Mouse (Mus musculus) heart, adult 2 months (tissue): Measurements from ENCODE around the gene Ano2. TPM values are rescaled to one million over a fixed set of nuclear protein-coding genes. Genes with fewer than 3 reads are reported as not detected.

Source experiments
- DNase-seq, 2 experiments: peaks; one replicate each; pipeline ENCODE4 v3.0.0; 2021
- H3K27ac ChIP-seq: fragments of 200-600 bp; 2 replicates; pipeline ENCODE4 v1.8.1; 2022
- H3K27me3 ChIP-seq: fragments of 200-500 bp; 2 replicates; pipeline ENCODE4 v1.6.1; 2012; ENCODE audit warnings: mild to moderate bottlenecking, low read length, inconsistent platforms, mixed read lengths; ENCODE audit not compliant: control insufficient read depth, insufficient read depth
- H3K36me3 ChIP-seq: fragments of 200-500 bp; 2 replicates; pipeline ENCODE4 v1.6.1; 2012; ENCODE audit warnings: low read length, inconsistent platforms; ENCODE audit not compliant: control insufficient read depth, insufficient read depth
- H3K4me1 ChIP-seq: fragments of 200-500 bp; 2 replicates; pipeline ENCODE4 v1.6.1; 2011; ENCODE audit warnings: low read length; ENCODE audit not compliant: control insufficient read depth, insufficient read depth
- H3K4me3 ChIP-seq: fragments of 200-600 bp; 2 replicates; pipeline ENCODE4 v1.8.1; 2022
- H3K79me2 ChIP-seq: fragments of 200-500 bp; replicated peaks from 2 replicates; pipeline ENCODE4 v1.6.1; 2012; ENCODE audit warnings: mild to moderate bottlenecking, inconsistent platforms, low read length, moderate library complexity, mixed read lengths; ENCODE audit not compliant: control insufficient read depth, insufficient read depth
- H3K9ac ChIP-seq: fragments of 200-500 bp; 2 replicates; pipeline ENCODE4 v1.6.1; 2012; ENCODE audit warnings: low read depth, mild to moderate bottlenecking, control low read depth, inconsistent platforms, low read length, mixed read lengths
- CTCF ChIP-seq: fragments of 200-600 bp; IDR thresholded peaks from 2 replicates; pipeline ENCODE4 v1.8.1; 2022; ENCODE audit warnings: antibody characterized with exemption, mild to moderate bottlenecking, moderate library complexity
- EP300 ChIP-seq: fragments of 200-500 bp; IDR thresholded peaks from 2 replicates; pipeline ENCODE4 v1.6.1; 2011; ENCODE audit warnings: low read depth, low read length, control low read depth; ENCODE audit not compliant: insufficient read depth
- POLR2A ChIP-seq: fragments of 200-500 bp; IDR thresholded peaks from 2 replicates; pipeline ENCODE4 v1.6.1; 2011; ENCODE audit warnings: mild to moderate bottlenecking, low read depth, low read length, control low read depth; ENCODE audit not compliant: insufficient read depth
- WGBS: fragments of 180-500 bp; shearing (Covaris S2); methylation state at CpG from one replicate; pipeline ENCODE4 v1.1.7; 2018; 5-methylcytosine and 5-hydroxymethylcytosine counted together
- intact Hi-C: fragments of 180-260 bp; cut with DNase I; formaldehyde crosslinking; loops from one replicate; pipeline ENCODE4 v1.15.1; 2025
- polyA plus RNA-seq: library from polyadenylated mRNA; depleted of rRNA; stranded (reverse); fragments of >200 nt; gene quantifications from 2 replicates; pipeline ENCODE4 v1.2.3, GENCODE M21; 2012
- total RNA-seq, 2 experiments: library from RNA; stranded (reverse); gene quantifications; 2 replicates each; pipeline ENCODE4 v1.2.3; 2021

Gene Ano2
- total and polyA plus RNA-seq, 3 experiments = 0.08 to 0.30 TPM; not detected in 1

DNA sequence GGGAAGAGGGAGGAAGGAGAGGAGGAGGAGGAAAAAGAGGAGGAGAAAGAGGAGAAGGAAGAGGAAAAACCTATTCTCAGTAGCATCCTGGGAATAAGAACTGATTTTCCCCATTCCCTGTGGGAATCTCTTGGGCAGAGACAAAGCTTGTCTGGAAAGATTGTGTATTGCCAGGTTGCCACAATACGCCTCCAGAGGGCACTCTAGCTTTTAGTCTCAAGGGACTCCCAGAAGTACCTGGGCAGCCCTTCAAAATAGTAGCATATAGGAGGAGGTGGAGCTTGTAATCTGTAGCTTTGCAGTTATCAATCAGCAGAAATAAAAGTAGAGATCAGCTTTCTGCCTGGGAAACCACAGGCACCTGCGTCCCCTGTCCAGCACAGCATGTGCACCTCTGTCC is 178.3 kb downstream of the Ano2 start:
- intact Hi-C loops = loop anchor here (1.0 to 5.0 kb wide), 2 partner anchors 299 to 504 kb away; no protein-coding TSS in a partner anchor
- H3K36me3 ChIP-seq = no peaks in the 10 kb centered on the region
- H3K27ac ChIP-seq = no peak overlapping the region
- H3K4me3 ChIP-seq = no peak overlapping the region
- peak in 1 of 2 experiments; percentile 25 for DNase-seq
- H3K79me2 ChIP-seq = no peaks in the 10 kb centered on the region
- TF ChIP-seq EP300 (no peak), CTCF (peak; percentile 74)
- no peak overlapping the region for H3K9ac ChIP-seq
- WGBS = 35% methylated on average over 2 of the region's 2 CpGs
- no peaks in the 10 kb centered on the region for H3K4me1 ChIP-seq
- H3K27me3 ChIP-seq = no peaks in the 10 kb centered on the region

DNA sequence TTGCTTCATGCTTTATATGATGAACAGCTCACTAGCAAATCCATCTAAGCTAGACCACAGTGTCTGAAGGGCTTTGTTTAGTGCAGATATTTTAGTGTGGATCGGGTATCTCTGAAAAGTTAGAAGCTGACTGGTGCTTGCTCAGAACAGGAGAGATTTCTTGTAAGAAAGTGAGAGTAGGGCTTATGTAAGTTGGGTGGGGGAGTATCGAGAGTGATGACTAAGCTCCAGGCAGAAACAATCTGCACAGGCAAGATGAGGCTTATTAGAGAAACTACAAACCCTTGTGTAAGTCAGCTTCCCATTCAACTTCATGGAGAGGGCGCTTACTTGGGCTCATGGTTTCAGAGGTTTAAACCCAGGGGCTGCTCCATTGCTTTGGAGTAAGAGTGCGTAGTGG is 181.3 kb downstream of the Ano2 start:
- Histone ChIP-seq H3K4me3 (no peak overlapping the region), H3K79me2 (no peaks in the 10 kb centered on the region), H3K27ac (no peak overlapping the region), H3K36me3 (no peaks in the 10 kb centered on the region), H3K27me3 (no peaks in the 10 kb centered on the region), H3K4me1 (no peaks in the 10 kb centered on the region), H3K9ac (no peak overlapping the region)
- TF ChIP-seq CTCF = no peak
- TF ChIP-seq POLR2A = no peak
- TF ChIP-seq EP300 = no peak
- intact Hi-C loops = no loop called here
- WGBS = 77% methylated on average over 4 of the region's 4 CpGs
- no peak for DNase-seq

DNA sequence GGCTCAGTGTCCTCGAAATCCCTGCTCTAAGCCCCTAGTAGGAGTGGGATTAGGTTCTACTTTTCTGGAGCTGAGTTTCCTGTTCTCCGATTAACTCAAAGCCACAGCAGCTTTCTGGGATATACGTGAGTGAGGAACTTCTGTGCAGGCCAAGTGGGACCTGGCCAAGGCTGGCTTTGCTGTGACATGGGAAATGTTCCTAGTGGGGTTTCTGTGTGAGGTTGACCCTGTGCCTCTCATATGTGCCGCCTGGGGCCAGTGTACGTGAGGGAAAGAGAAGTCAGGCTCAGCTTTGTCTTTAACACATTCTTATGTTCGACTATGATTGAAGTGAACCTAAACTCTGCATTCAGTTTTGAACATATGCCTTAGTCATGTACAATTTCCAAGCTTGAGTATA is 184.5 kb downstream of the Ano2 start:
- TF ChIP-seq EP300 (no peak), POLR2A (no peak), CTCF (no peak)
- 81% methylated on average over 6 of the region's 6 CpGs for WGBS
- no peak overlapping the region for H3K9ac ChIP-seq
- no peak overlapping the region for H3K27ac ChIP-seq
- no peaks in the 10 kb centered on the region for H3K4me1 ChIP-seq
- H3K27me3 ChIP-seq = no peaks in the 10 kb centered on the region
- no peaks in the 10 kb centered on the region for H3K36me3 ChIP-seq
- DNase-seq = no peak
- H3K4me3 ChIP-seq = no peak overlapping the region
- no peaks in the 10 kb centered on the region for H3K79me2 ChIP-seq
- intact Hi-C loops = no loop called here

DNA sequence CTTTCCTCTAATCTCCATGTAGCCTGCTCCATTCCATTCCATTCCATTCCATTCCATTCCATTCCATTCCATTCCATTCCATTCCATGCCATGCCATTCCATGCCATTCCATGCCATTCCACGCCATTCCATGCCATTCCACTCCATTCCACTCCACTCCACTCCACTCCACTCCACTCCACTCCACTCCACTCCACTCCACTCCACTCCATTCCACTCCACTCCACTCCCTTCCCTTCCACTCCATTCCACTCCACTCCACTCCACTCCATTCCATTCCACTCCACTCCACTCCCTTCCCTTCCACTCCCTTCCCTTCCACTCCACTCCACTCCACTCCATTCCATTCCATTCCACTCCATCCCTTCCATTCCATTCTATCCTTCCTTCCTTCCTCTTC is 186.7 kb downstream of the Ano2 start:
- TF ChIP-seq CTCF (no peak), EP300 (no peak), POLR2A (no peak)
- Histone ChIP-seq H3K27ac (no peak overlapping the region), H3K4me3 (no peak overlapping the region), H3K9ac (no peak overlapping the region), H3K4me1 (no peaks in the 10 kb centered on the region), H3K27me3 (no peaks in the 10 kb centered on the region), H3K79me2 (no peaks in the 10 kb centered on the region), H3K36me3 (no peaks in the 10 kb centered on the region)
- 78% methylated on average over 1 of the region's 1 CpGs for WGBS
- no peak for DNase-seq
- intact Hi-C loops = no loop called here

DNA sequence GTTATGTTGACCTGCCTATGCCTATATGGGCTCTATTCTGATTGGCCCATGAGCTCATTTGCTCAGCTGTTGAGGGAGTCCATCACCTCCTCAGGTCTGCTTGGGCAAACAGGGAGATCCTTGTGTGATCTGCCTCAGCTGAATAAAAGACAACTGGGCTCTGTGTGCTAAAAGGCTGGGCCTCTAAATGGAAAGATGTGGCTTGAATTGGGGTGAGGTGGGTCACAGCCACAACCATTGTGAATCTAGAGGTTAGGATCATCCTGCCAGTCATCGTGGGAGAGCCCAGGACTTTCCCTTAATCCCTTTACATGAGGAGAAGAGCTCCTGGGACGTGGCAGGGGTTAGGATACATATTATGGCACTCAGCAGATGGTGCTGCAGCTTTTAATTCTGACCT is 188.5 kb downstream of the Ano2 start:
- intact Hi-C loops = no loop called here
- Histone ChIP-seq H3K4me3 (no peak overlapping the region), H3K79me2 (no peaks in the 10 kb centered on the region), H3K9ac (no peak overlapping the region), H3K27ac (no peak overlapping the region), H3K36me3 (no peaks in the 10 kb centered on the region), H3K4me1 (no peaks in the 10 kb centered on the region), H3K27me3 (no peaks in the 10 kb centered on the region)
- TF ChIP-seq EP300 = no peak
- no peak for TF ChIP-seq POLR2A
- TF ChIP-seq CTCF = no peak
- no peak for DNase-seq
- 63% methylated on average over 2 of the region's 2 CpGs for WGBS

DNA sequence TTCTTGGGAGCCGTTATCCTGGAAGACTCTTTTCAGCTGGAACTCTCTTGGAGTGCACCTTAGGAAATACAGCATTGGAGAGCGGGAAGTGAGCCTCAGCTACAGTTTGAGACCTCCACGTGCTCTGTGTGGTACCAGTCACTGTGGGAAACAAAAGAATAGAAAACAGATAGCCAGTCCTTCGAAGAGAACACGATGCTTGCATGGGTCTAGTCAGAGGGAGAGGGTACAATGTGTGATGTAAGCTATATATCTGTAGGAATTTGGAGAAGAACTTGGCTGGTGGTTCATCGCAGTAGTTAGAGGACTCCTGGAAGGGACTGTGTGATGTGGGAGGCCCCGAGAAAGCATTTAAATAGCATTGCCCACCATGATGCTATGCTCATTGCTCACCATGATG is 189.1 kb downstream of the Ano2 start:
- Histone ChIP-seq H3K36me3 (no peaks in the 10 kb centered on the region), H3K27me3 (no peaks in the 10 kb centered on the region), H3K4me1 (no peaks in the 10 kb centered on the region), H3K79me2 (no peaks in the 10 kb centered on the region), H3K27ac (no peak overlapping the region), H3K9ac (no peak overlapping the region), H3K4me3 (no peak overlapping the region)
- DNase-seq = no peak
- intact Hi-C loops = no loop called here
- TF ChIP-seq POLR2A = no peak
- TF ChIP-seq CTCF = no peak
- TF ChIP-seq EP300 = no peak
- WGBS = 86% methylated on average over 7 of the region's 7 CpGs

DNA sequence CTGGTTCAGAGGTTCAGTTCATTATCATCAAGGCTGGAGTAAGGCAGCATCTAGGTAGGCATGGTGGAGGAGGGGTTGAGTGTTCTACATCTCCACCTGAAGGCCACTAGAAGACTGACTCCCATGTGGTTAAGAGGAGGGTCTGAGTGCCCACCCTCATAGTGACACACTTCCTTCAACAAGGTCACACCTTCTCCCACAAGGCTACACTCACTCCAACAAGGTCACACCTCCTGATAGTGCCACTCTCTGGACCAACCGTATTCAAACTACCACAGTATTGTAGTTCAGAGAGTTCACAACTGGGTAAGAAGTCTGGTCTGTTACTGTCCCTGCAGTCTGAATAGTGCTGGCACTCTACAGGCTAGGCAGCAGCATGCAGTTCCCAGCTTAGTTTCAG is 198.4 kb downstream of the Ano2 start:
- Histone ChIP-seq H3K9ac (no peak overlapping the region), H3K4me3 (no peak overlapping the region), H3K27ac (no peak overlapping the region), H3K79me2 (no peaks in the 10 kb centered on the region), H3K36me3 (no peaks in the 10 kb centered on the region), H3K27me3 (no peaks in the 10 kb centered on the region), H3K4me1 (no peaks in the 10 kb centered on the region)
- 81% methylated on average over 1 of the region's 1 CpGs for WGBS
- no peak for DNase-seq
- no peak for TF ChIP-seq CTCF
- no peak for TF ChIP-seq POLR2A
- no peak for TF ChIP-seq EP300
- intact Hi-C loops = no loop called here
